Mouse (Mus musculus): ENCODE measurements at regions not wholly inside any gene's neighbourhood (a gene's known extent, or its start where the extent isn't known, plus 50 kb on each side); places are given as distances from the start of the nearest gene placed in this dataset.
"Not testable (repeated sequence)": the region's sequence is repeated elsewhere in the genome, so short reads cannot be mapped to it uniquely, and the experiment has no call there.

GRCm38 (mm10) chr8:89541231-89541630 lies 497.3 kb upstream of the Sall1 start:
- CTCF ChIA-PET, result no interaction called here

GRCm38 (mm10) chr8:89534605-89535004 lies 490.6 kb upstream of the Sall1 start:
- CTCF ChIA-PET, result no interaction called here

- CTCF ChIA-PET, result no interaction called here
Measured at GRCm38 (mm10) chr8:89525041-89525440, 481.1 kb upstream of the Sall1 start.

GRCm38 (mm10) chr8:89523336-89523735 lies 479.4 kb upstream of the Sall1 start:
- CTCF ChIA-PET, result no interaction called here

GRCm38 (mm10) chr8:89516602-89517001 lies 472.6 kb upstream of the Sall1 start:
- CTCF ChIA-PET, result no interaction called here

- CTCF ChIA-PET, result no interaction called here
Measured at GRCm38 (mm10) chr8:89514270-89514669, 470.3 kb upstream of the Sall1 start.

GRCm38 (mm10) chr8:89507639-89508038 lies 463.7 kb upstream of the Sall1 start:
- CTCF ChIA-PET, result no interaction called here

- CTCF ChIA-PET, result no interaction called here
Measured at GRCm38 (mm10) chr8:89503545-89504234, 459.7 kb upstream of the Sall1 start.

- CTCF ChIA-PET, result no interaction called here
Measured at GRCm38 (mm10) chr8:89503030-89503429, 459.1 kb upstream of the Sall1 start.

GRCm38 (mm10) chr8:89501756-89502155 lies 457.8 kb upstream of the Sall1 start:
- CTCF ChIA-PET, result no interaction called here

GRCm38 (mm10) chr8:89499831-89500230 lies 455.9 kb upstream of the Sall1 start:
- CTCF ChIA-PET, result no interaction called here

- CTCF ChIA-PET, result no interaction called here
Measured at GRCm38 (mm10) chr8:89498088-89498695, 454.2 kb upstream of the Sall1 start.

GRCm38 (mm10) chr8:89492336-89492735 lies 448.4 kb upstream of the Sall1 start:
- CTCF ChIA-PET, result interaction anchor here (0.7 kb wide), 1 partner anchor 356 kb away, joined by 3 read pairs; no protein-coding TSS in a partner anchor

- CTCF ChIA-PET, result not testable (repeated sequence)
Measured at GRCm38 (mm10) chr8:89482481-89482880, 438.5 kb upstream of the Sall1 start.

GRCm38 (mm10) chr8:89476930-89477329 lies 433.0 kb upstream of the Sall1 start:
- CTCF ChIA-PET, result no interaction called here

- CTCF ChIA-PET, result no interaction called here
Measured at GRCm38 (mm10) chr8:89471116-89471515, 427.2 kb upstream of the Sall1 start.

GRCm38 (mm10) chr8:89468782-89469220 lies 424.8 kb upstream of the Sall1 start:
- CTCF ChIA-PET, result no interaction called here

GRCm38 (mm10) chr8:89465211-89465753 lies 421.3 kb upstream of the Sall1 start:
- CTCF ChIA-PET, result no interaction called here

GRCm38 (mm10) chr8:89456517-89456916 lies 412.6 kb upstream of the Sall1 start:
- CTCF ChIA-PET, result no interaction called here

GRCm38 (mm10) chr8:89455731-89456130 lies 411.8 kb upstream of the Sall1 start:
- CTCF ChIA-PET, result no interaction called here

- CTCF ChIA-PET, result no interaction called here
Measured at GRCm38 (mm10) chr8:89454197-89454596, 410.2 kb upstream of the Sall1 start.

GRCm38 (mm10) chr8:89453724-89454123 lies 409.8 kb upstream of the Sall1 start:
- CTCF ChIA-PET, result no interaction called here

- CTCF ChIA-PET, result no interaction called here
Measured at GRCm38 (mm10) chr8:89444466-89444865, 400.5 kb upstream of the Sall1 start.

- CTCF ChIA-PET, result no interaction called here
Measured at GRCm38 (mm10) chr8:89439304-89439703, 395.3 kb upstream of the Sall1 start.

Measured in spleen, embryonic (tissue).